Mouse (Mus musculus) embryonic facial prominence, embryonic 12.5 days (tissue): ENCODE measurements around the gene Spc24. TPM values are rescaled to one million over a fixed set of nuclear protein-coding genes. Genes with fewer than 3 reads are reported as not detected.
"Not testable (repeated sequence)": the region's sequence is repeated elsewhere in the genome, so short reads cannot be mapped to it uniquely, and the experiment has no call there.

Experiments
- ATAC-seq: fragments of 200-750 bp; cut with Nextera tagmentation; 2 replicates; pipeline ENCODE4 v1.8.0; 2017; ENCODE audit not compliant: insufficient number of reproducible peaks, insufficient read depth, low FRiP score, low TSS enrichment
- H3K27ac ChIP-seq: fragments of 300-500 bp; sonication (generic); 2 replicates; pipeline ENCODE4 v1.5.1; 2016; ENCODE audit warnings: mild to moderate bottlenecking
- H3K27me3 ChIP-seq: fragments of 300-500 bp; sonication (generic); 2 replicates; pipeline ENCODE4 v1.6.1; 2016; ENCODE audit warnings: mild to moderate bottlenecking, moderate library complexity
- H3K36me3 ChIP-seq: fragments of 300-500 bp; sonication (generic); 2 replicates; pipeline ENCODE4 v1.6.1; 2016; ENCODE audit warnings: mild to moderate bottlenecking
- H3K4me1 ChIP-seq: fragments of 300-500 bp; sonication (generic); 2 replicates; pipeline ENCODE4 v1.6.1; 2016
- H3K4me2 ChIP-seq: fragments of 300-500 bp; sonication (generic); replicated peaks from 2 replicates; pipeline ENCODE4 v1.6.1; 2016; ENCODE audit warnings: mild to moderate bottlenecking, moderate library complexity
- H3K4me3 ChIP-seq: fragments of 300-500 bp; sonication (generic); 2 replicates; pipeline ENCODE4 v1.5.1; 2016; ENCODE audit warnings: mild to moderate bottlenecking
- H3K9ac ChIP-seq: fragments of 300-500 bp; sonication (generic); 2 replicates; pipeline ENCODE4 v1.6.1; 2016; ENCODE audit warnings: mild to moderate bottlenecking, moderate library complexity
- H3K9me3 ChIP-seq: fragments of 300-500 bp; sonication (generic); 2 replicates; pipeline ENCODE4 v1.6.1; 2016; ENCODE audit warnings: mild to moderate bottlenecking, moderate library complexity
- WGBS: fragments of 180-500 bp; shearing (Covaris S2); methylation state at CpG from one replicate; pipeline ENCODE4 v1.1.7; 2016; 5-methylcytosine and 5-hydroxymethylcytosine counted together
- polyA plus RNA-seq: library from polyadenylated mRNA; unstranded; fragments of >200 nt; fragmentation: Nextera tagmentation; extraction: Ambion mirVana; gene quantifications from 2 replicates; pipeline ENCODE4 v1.2.1, GENCODE M21; 2016

Spc24 gene
- polyA plus RNA-seq, 1 experiment from 2014 or later, result 117 TPM

GRCm38 (mm10) chr9:21796259-21796658 lies 36.2 kb upstream of the Spc24 start:
- Histone ChIP-seq H3K27me3 (no peaks in the 10 kb centered on the region), H3K9ac (peak overlapping the region; percentile 41; the same call in 1 of the 2 replicates), H3K27ac (peak overlapping the region; percentile 93), H3K4me3 (peak overlapping the region; percentile 66), H3K9me3 (no peaks in the 10 kb centered on the region), H3K36me3 (peaks cover 49% of the 10 kb centered on the region), H3K4me2 (peak overlapping the region; percentile 70), H3K4me1 (peaks cover 30% of the 10 kb centered on the region)
- ATAC-seq, result peak; percentile 39; the same call in 1 of the 2 replicates
- WGBS, result 27% methylated on average over 3 of the region's 3 CpGs

- Histone ChIP-seq H3K9ac (no peak overlapping the region), H3K9me3 (no peaks in the 10 kb centered on the region), H3K4me3 (peak overlapping the region; percentile 66; the same call in 1 of the 2 replicates), H3K36me3 (peaks cover 49% of the 10 kb centered on the region), H3K4me2 (peak overlapping the region; percentile 70), H3K27me3 (no peaks in the 10 kb centered on the region), H3K4me1 (peaks cover 30% of the 10 kb centered on the region), H3K27ac (peak overlapping the region; percentile 93; the same call in 1 of the 2 replicates)
- 67% methylated on average over 5 of the region's 5 CpGs for WGBS
- no peak for ATAC-seq
These were observed 35.5 kb upstream of the Spc24 start for GRCm38 (mm10) chr9:21795579-21795978.

- Histone ChIP-seq H3K9ac (no peak overlapping the region), H3K36me3 (peaks cover 56% of the 10 kb centered on the region), H3K9me3 (no peaks in the 10 kb centered on the region), H3K4me1 (peaks cover 30% of the 10 kb centered on the region), H3K4me3 (no peak overlapping the region), H3K4me2 (no peak overlapping the region), H3K27me3 (no peaks in the 10 kb centered on the region), H3K27ac (no peak overlapping the region)
- 97% methylated on average over 25 of the region's 25 CpGs for WGBS
- ATAC-seq, result no peak
These were observed 34.8 kb upstream of the Spc24 start for GRCm38 (mm10) chr9:21794925-21795324.

DNA sequence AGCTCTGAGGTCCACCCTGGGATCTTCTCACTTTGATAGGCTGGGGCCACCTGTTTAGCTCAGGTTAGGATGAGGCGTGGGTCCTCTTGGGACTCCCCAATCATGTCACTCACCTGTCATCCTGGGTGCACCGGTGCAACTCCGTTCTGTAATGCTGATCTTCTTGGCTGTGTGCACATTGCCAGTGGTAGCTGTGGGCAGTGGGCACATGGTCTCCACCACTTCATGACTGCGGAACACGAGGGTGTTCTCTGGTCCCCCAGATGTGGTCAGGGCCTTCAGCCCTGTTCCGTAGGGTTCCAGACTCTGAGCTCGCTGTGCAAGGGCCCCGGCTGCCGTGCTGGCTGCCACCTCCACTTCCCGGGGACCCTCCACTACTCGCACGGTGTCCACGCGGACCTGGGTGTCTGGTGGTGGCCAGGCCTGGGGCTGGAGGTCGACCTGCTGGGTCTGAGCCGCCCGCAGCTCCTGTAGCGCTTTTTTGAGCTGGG lies 34.3 kb upstream of the Spc24 start:
- peaks cover 30% of the 10 kb centered on the region for H3K4me1 ChIP-seq
- no peak overlapping the region for H3K9ac ChIP-seq
- no peak for ATAC-seq
- H3K9me3 ChIP-seq, result no peaks in the 10 kb centered on the region
- 96% methylated on average over 18 of the region's 18 CpGs for WGBS
- no peaks in the 10 kb centered on the region for H3K27me3 ChIP-seq
- peaks cover 61% of the 10 kb centered on the region for H3K36me3 ChIP-seq
- no peak overlapping the region for H3K27ac ChIP-seq
- no peak overlapping the region for H3K4me3 ChIP-seq
- no peak overlapping the region for H3K4me2 ChIP-seq

DNA sequence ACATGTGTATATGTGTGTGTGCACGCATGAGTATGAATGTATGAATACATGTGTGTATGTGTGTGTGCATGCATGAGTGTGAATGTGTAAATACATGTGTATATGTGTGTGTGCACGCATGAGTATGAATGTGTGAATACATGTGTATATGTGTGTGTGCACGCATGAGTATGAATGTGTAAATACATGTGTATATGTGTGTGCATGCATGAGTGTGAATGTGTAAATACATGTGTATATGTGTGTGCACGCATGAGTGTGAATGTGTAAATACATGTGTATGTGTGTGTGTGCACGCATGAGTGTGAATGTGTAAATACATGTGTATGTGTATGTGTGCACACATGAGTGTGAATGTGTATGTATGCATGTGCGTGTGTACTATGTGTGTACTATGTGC lies 33.4 kb upstream of the Spc24 start:
- H3K9ac ChIP-seq, H3K9me3 ChIP-seq, H3K27me3 ChIP-seq, H3K4me3 ChIP-seq, H3K27ac ChIP-seq, ATAC-seq, H3K4me2 ChIP-seq: not testable (repeated sequence)
- WGBS, result 95% methylated on average over 6 of the region's 6 CpGs
- H3K36me3 ChIP-seq, result peaks cover 68% of the 10 kb centered on the region
- H3K4me1 ChIP-seq, result peaks cover 30% of the 10 kb centered on the region

- ATAC-seq, result no peak
- Histone ChIP-seq H3K27ac (no peak overlapping the region), H3K9ac (no peak overlapping the region), H3K27me3 (no peaks in the 10 kb centered on the region), H3K4me3 (no peak overlapping the region), H3K36me3 (peaks cover 72% of the 10 kb centered on the region), H3K4me2 (0 out of 2 replicates have a peak overlapping the region, but pooled peaks have one; percentile 0), H3K4me1 (peaks cover 30% of the 10 kb centered on the region), H3K9me3 (no peaks in the 10 kb centered on the region)
- WGBS, result 83% methylated on average over 8 of the region's 8 CpGs
These were observed 32.5 kb upstream of the Spc24 start for GRCm38 (mm10) chr9:21792644-21793043.

DNA sequence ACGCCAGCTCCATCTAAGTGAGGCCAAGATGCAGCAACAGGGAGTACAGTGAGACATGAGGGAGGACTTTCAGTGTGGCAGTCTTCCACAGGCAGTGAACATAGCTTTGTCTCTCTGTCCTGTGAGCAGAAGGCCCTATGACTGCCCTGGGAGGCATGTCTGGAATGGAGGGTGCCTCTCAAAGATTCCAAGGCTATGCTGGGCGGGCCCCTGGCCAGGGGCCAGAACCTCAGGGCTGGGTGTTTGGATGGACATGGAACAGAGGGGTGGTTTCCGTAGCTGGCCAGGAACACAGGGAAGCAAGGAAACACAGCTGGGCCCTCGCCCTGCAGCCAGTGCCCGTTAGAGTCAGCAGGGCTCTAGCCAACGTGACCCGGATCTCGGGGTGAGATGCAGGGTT lies 31.8 kb upstream of the Spc24 start:
- WGBS, result 87% methylated on average over 8 of the region's 8 CpGs
- Histone ChIP-seq H3K4me3 (no peak overlapping the region), H3K36me3 (peaks cover 78% of the 10 kb centered on the region), H3K27me3 (no peaks in the 10 kb centered on the region), H3K4me1 (peaks cover 22% of the 10 kb centered on the region), H3K4me2 (no peak overlapping the region), H3K27ac (no peak overlapping the region), H3K9ac (no peak overlapping the region; the same call in 1 of the 2 replicates), H3K9me3 (no peaks in the 10 kb centered on the region)
- ATAC-seq, result no peak

DNA sequence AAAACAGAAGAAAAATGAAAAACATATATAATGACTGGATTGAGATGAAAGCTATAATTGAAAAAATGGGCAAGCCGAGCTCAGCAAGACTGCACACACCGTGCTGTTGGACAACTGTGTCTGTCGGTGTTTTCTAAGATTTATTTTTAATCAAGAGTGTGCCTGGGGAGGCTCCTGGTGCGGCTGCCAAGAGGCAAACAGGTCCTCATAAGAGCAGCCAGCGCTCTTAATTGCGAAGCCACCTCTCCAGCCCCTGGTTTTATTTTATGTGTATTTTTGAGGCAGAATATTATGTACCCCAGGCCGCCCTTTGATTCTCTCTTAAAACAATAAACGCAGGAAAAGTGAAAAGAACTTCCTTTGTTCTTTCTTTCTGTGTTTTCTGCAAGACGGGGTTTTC lies 28.1 kb upstream of the Spc24 start:
- Histone ChIP-seq H3K4me3 (no peak overlapping the region), H3K4me1 (peaks cover 6% of the 10 kb centered on the region; the same call in 1 of the 2 replicates), H3K27ac (no peak overlapping the region), H3K27me3 (no peaks in the 10 kb centered on the region), H3K36me3 (peaks cover 81% of the 10 kb centered on the region), H3K4me2 (no peak overlapping the region), H3K9ac (no peak overlapping the region), H3K9me3 (no peaks in the 10 kb centered on the region)
- no peak for ATAC-seq
- 80% methylated on average over 9 of the region's 9 CpGs for WGBS

GRCm38 (mm10) chr9:21787654-21788053 lies 27.6 kb upstream of the Spc24 start:
- 75% methylated on average over 5 of the region's 5 CpGs for WGBS
- H3K4me3 ChIP-seq, result no peak overlapping the region
- no peak overlapping the region for H3K27ac ChIP-seq
- no peaks in the 10 kb centered on the region for H3K9me3 ChIP-seq
- peaks cover 6% of the 10 kb centered on the region; the same call in 1 of the 2 replicates for H3K4me1 ChIP-seq
- no peak for ATAC-seq
- no peaks in the 10 kb centered on the region for H3K27me3 ChIP-seq
- peaks cover 80% of the 10 kb centered on the region for H3K36me3 ChIP-seq
- no peak overlapping the region for H3K9ac ChIP-seq
- no peak overlapping the region for H3K4me2 ChIP-seq

DNA sequence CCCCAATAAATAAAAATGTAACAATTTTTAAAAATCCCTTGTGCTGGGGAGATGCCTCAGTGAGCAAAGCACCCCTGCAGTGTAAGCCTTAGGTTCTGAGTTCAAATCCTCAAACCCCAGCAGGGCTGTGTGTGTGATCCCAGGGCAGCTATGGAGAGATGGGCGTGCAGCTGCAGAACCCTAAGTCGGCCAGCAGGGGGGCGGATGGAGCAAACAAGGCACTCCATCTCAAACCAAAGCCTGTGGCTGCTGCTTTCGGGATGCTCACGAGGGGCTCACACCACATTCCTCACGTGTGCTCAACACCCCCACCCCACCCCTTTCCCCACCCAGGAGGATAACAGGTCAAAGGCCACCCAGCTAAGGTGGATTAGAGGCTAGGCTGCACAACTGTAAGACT lies 26.8 kb upstream of the Spc24 start:
- H3K36me3 ChIP-seq, result peaks cover 79% of the 10 kb centered on the region
- peaks cover 3% of the 10 kb centered on the region for H3K4me1 ChIP-seq
- H3K4me2 ChIP-seq, result no peak overlapping the region
- H3K9ac ChIP-seq, result no peak overlapping the region
- no peak overlapping the region for H3K4me3 ChIP-seq
- no peaks in the 10 kb centered on the region for H3K9me3 ChIP-seq
- WGBS, result 19% methylated on average over 6 of the region's 6 CpGs
- no peaks in the 10 kb centered on the region for H3K27me3 ChIP-seq
- no peak overlapping the region for H3K27ac ChIP-seq
- no peak for ATAC-seq

GRCm38 (mm10) chr9:21786309-21786708 lies 26.2 kb upstream of the Spc24 start:
- WGBS, result 93% methylated on average over 2 of the region's 2 CpGs
- not testable (repeated sequence) for H3K9ac ChIP-seq
- H3K36me3 ChIP-seq, result peaks cover 79% of the 10 kb centered on the region

DNA sequence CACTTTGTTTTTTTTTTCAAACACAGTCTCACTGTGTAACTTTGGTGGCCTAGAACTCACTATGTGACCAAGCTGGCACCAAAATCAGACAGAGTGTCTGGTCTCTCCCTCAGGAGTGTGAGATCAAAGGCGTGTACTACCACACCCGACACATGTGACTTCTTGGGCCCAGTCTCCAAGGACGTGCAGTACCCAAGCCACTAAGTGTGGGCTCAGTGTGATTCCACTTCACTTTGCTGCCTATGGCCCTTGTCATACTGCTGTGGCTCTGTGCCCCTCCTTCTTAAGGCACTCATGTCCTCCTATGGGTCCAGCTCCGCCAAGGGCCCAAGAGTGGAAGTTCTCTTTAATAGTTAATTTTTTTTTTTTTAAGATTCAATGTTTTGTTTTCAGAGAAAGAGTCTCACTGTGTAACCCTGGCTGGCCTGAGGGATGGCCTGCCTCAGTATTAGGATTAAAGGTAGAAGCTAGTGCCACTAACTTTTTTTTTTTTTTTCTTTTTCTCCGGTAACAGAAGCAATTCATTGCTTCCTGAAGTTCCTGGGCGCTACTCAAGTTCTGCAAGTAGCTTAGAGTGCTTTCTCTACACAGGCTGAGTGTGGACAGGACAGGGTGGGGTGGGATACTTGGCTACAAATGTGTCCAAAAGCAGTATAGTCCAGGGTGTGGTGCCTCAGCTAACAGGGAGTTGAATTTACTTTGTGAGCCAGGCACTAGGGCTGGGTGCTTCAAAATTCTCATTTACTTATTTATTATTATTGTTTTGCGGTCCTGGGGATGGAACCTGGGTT lies 24.6 kb upstream of the Spc24 start:
- Histone ChIP-seq H3K4me3 (no peak overlapping the region), H3K36me3 (peaks cover 78% of the 10 kb centered on the region), H3K27me3 (no peaks in the 10 kb centered on the region), H3K4me1 (no peaks in the 10 kb centered on the region; the same call in none of the 2 replicates), H3K9ac (no peak overlapping the region), H3K9me3 (no peaks in the 10 kb centered on the region), H3K27ac (no peak overlapping the region), H3K4me2 (no peak overlapping the region)
- ATAC-seq, result no peak
- WGBS, result 89% methylated on average over 7 of the region's 7 CpGs

More at GRCm38 (mm10) chr9:21786309-21786708, 26.2 kb upstream of the Spc24 start:
- H3K4me3 ChIP-seq, H3K27ac ChIP-seq, ATAC-seq, H3K9me3 ChIP-seq, H3K4me2 ChIP-seq, H3K27me3 ChIP-seq, H3K4me1 ChIP-seq: not testable (repeated sequence)
